Mouse (Mus musculus) spleen, postnatal 14 days (tissue): ENCODE results near the gene Fam193b.

Experiments
- DNase-seq, 2 experiments: peaks; one replicate each; pipeline ENCODE4 v3.0.0; 2021 to 2022; ENCODE audit warnings: low spot score in 2 of 2

Fam193b gene

DNA sequence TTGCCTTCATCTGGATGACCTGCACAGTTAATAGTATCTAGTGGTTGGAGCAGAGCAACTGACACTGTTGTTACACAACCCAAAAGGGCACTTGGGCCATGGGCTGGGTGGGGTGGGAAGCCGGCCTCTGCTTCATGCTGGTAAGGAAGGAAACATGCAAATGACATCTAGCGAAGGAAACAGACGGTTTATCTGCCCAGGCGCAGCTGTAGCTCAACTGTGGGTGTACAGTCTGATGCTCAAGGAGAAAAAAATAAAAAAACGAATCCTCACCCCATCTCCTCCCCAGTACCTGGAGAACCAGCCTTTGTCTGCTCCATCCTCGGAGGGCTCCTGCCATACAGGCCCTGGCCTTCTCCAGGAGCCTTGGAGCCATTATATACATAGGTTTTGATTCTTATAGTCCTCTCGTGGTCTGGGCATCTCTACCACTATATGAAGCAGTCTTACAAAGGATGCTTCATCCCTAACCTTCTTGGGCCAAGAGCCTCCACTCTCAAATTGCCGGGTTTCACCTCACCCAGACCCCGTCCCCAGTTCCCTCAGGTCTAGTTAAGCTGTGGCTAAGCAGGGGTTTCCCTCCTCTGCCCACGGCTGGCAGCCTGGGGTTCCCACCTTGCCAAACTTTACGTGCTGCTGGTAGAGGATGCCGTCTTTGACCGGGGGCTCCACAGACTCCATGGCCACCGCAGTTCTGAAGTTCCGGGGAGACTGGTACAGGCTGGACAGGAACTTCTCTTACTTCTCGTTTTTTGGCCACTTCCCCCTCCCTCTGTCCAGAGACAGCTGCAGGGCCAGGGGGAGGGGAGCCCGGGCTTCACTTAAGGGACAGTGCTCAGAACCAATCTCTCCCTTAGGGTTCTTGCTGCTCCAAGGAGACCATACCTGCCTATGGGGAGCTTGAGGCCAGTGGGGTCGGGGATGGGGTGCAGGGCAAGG lies 42.8 kb downstream of the Fam193b start:
- DNase-seq: peak in 1 of 2 experiments; percentile 49

DNA sequence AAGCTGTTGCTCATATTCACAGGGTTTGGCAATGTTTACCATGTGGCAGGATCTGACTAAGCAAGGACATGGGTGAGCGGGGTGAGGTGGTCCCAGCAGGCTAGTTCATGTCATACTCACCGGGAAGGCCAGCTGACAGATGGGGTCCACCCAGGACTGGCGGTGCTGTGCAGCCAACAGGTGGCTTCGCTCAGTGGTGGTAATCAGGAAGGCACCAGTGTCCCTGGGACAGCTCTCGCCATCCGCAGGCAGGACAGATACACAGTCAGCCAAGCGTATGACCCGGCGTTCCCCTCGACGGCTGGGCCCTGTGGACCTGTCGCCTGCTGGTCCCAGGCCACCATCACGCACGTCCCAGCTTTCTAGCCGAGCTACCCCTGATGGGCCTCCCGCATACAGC lies 43.7 kb downstream of the Fam193b start:
- DNase-seq: peak in 1 of 2 experiments; percentile 20

DNA sequence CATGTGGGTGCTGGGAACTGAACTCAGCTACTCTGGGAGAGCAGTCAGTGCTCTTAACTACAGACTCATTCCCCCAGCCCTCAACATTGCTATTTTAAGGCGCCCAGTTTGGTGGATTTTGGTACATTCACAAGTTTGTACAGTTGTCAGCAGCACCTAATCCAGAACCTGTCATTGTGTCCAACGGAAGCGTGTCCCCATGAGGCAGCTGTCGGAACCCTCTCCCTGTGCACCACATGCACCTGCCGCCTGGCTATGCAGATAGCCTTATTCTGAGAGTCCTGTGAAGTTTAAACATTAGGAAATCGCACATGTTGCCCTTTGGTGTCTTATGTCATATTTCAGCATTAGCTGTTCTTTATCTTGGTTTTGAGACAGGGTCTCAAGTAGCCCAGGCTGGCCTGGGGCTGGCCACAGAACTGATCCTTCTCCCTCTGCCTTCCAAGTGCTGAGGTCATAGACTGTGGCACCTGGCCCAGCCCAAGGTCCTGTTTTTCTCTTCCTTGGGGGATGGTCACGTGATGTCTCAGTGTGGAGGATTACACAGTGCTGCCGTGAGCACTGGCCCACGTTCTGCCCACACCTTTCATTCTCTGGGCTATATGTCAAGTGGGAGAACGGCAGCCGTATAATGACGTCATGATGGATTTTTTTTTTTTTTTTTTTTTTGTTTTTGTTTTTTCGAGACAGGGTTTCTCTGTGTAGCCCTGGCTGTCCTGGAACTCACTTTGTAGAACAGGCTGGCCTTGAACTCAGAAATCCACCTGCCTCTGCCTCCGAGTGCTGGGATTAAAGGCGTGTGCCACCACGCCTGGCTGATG lies 45.0 kb downstream of the Fam193b start:
- DNase-seq: no peak

DNA sequence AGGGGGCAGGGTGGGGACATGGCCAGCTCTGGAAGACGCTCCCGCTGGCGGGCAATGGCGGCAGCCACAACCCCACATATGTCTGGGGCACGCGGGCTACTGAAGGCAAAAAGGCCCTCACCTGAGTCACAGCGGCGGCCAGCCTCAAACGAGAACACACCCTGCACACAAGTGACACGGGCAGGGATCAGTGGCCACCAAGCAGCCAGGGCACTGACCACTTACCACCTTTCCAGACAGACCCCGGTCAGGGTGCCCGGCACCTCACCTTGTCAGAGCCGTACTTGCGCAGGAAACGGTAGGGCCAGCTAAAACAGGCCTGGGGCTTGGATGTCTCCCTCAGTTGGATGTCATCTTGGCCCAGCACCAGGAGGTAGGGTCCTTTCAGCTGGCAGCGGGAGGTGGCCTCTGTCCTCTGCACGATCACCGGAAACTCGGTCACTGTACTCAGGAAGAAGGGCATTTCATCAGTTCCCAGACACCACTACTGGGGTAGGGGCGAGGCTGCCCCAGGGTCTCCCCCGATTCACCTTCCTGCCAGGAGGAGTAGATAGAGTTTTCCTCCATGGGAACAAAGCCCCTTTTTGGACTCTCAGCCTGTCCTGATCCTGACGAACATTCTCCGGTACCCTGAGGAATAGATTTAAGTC lies 46.8 kb downstream of the Fam193b start:
- no peak for DNase-seq

DNA sequence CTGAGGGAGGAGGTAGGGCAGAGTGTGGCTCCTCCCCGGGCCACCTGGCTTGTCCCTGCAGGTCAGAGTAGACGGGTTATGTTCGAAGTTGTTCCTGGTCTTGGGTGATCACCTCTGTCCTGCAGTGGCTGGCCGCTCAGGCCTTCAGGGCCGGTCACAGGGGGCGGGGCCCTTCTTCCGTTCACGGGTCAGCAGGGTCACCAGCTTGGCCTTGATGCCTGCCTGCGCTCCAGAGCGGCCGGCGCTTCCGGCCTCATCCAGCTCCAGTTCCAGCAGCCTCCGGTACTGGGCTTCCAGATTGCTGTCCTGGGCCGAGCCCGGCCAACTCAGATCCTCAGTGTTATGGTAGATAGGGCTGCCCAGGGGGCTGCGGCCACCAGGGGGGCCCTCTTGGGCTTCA lies 47.6 kb downstream of the Fam193b start:
- DNase-seq: no peak

DNA sequence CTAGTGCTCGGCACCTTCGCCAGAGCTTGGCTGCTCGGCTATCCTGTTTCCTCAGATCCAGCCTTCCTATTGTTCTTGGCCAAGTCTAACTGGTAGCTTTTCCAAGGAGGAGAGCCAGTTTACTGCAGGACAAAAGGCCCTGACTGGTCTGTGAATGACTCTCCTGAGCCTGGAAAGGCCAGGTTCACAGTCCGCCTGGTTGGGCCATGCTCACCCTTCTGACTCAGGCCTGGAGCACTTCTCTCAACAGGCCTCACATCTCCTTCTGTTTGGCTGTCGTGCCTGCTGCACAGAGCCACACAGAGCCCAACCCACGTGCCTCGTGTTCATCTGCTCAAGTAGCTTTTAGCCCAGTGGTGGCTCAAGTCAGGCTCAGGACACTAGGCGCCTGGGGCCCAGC lies 48.2 kb downstream of the Fam193b start:
- no peak for DNase-seq

DNA sequence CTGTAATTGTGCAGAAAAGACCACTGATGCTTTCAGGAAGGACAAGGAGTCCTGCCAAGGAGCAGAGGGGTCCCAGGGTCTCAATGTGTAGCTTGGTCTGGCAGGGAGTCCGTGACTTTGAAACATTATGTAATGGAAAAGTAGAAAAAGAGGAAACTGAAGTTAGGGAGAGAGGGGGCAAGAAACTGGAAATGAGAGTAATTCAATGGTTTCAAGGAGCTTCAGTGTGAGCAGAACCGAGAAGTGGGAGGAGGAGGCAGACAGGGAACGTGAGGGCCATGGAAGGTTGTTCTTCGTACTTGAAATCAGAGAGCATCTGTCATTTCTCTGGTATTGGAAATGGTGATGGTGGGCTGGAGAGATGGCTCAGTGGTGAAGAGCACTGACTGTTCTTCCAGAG lies 51.3 kb downstream of the Fam193b start:
- DNase-seq: no peak

DNA sequence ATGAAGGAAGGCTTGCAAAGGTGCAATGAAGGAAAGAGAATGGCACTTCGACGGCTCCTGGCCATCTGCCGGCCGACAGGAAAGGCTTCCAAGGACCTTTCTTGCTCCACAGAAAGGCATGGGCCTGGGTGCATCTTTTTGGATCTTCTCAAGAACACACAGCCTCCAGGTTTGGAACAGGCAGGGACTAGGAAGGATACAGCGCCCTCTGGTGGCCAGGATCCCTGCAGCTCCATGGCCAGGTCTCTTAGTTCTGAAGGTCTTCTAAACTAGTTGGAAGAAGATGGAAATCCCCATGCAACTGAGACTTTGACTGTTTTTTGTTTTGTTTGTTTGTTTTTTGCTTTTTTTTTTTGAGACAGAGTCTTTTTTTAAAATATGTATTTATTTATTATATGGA lies 54.0 kb downstream of the Fam193b start:
- peak; percentile 69 to 84 for DNase-seq

DNA sequence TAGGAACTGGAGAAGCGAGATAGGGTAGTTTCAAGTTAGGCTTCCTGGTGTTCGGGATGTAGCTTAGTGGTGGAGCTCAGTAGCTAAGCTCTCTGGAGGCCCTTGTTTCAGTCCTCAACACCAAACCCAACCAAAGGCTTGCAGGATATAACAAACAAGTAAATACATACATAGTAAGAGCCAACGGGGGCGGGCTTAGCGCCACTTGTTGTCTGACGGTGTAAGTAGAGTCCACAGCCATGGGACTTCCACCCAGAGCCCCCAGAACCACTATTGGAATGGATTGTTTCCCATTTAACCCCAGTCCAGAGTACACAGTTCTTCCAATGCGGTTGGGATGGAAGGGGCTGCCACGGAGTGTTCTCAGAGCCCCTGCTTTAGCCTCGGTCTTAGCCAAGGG lies 57.1 kb downstream of the Fam193b start:
- DNase-seq: no peak

DNA sequence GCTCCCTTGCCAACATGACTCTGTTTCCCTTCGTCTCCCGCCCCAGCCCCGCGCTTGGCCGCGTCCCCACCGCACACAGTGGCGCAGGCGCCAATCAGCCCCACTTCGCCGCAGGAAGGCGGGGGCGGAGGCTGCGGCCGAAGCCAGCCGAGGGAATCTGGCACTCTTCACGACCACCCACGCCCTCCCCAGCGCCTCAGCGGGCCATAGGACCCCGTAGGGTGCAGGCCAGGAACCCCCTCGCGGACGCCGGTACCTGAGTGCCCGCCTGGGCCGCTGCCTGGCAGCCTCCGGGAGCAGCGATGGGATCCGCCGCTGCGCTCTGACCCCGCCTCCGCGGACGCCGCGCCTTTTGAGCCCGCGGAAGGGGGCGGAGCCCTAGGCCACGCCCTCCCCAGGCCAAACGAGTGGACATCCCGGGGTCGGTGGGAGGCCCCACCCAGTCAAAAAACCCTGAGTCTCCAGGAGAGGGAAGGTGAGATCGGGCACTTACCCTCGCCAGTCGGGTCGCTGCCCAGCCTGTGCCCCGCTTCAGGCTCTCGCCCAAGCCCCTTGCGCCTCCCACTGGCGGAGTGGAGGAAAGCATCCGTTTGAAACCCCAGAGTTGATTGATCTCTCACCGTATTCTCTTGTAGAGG lies 57.7 kb downstream of the Fam193b start, which contains the start of gene Pdlim7:
TSS of gene Pdlim7 (minus strand) at position 566 of the 638 bp plus-strand sequence.
- peak; percentile 73 to 76 for DNase-seq

DNA sequence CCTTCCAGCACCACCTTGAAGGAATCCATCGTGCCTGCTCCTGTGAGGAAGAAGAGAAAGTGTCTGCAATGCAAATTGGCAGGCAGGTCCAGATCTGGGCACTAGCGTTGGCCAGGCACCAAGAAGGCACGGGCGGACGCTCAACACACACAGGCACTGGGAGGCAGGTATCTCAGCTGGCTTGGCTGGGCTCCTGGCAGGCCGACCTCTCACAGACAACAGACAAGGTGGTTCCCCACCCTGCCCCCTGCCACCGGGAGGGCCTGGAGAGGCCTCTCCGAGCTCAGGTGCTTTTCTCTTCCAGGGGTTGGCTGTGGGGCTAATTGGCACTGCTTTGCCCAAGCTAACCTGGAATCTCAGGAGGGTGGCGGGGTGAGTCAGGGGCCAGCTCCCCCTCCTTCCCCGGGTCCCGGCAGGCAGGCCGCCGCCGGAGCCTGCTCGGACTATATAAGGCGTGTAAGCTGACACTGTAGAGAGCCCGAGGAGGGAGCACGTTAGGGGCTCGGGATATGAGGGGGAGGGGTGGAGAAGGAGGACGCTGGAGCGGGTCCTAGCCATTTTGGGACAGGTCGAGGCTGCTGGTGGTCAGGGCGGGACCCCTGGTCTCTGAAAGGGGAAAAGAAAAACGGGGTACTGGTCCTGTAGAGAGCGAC lies 58.4 kb downstream of the Fam193b start:
- peak in 1 of 2 experiments; percentile 20 for DNase-seq

DNA sequence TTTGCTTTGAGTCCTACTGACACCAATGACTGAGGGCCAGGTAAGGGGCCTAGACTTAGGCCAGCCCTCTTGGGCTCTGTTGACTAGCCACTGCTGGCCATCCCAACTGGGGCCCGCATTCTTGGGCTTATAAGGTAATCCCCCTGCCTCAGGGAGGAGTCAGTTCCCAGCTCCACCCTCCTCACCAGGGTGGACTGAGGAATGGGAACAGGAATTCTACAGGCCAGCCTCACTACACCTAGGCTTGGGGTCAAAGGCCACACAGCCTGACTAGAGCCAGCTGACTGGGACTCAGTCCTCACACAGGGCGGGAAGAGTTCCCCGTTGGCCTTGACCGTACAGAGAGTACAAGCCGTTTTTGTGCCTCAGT lies 59.4 kb downstream of the Fam193b start:
- no peak for DNase-seq

DNA sequence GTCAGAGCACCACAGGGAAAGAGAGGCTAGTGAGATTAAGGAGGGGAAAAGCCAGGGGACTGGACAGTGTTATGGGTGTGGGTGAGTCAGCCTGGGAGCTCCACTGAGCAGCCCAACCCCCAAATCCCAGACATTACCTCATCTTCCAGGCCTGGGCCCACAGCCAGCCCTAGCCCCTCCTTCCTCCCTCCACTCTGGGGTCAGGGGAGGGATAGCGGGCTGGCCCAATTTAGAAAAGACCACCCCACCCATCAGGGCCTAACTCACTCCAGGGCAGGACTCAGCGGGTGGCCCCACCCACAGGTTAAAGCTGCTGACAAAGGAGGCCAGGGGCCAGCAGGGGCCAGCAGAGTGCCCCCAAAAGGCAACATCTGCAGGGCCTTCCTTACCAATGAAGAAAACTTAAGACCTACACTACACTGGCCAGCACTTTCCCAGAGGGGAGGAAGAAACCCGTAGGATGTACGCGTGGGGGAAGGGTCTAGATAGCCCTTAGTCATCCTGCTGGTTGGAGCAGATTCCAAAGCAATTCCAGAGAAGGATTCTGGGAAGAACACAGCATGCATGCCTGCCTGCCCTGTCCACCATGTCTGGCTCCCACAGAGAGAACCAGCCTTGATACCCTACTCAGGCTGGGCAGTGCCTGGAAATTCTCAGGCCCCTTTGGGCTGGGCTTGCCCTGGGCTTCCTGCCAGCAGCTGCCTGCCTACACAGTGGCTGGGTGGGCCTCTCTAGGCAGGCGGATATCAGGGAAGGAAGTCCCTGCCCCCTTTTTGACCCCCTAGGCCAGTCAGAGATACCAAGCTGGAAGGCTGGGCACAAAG lies 60.0 kb downstream of the Fam193b start:
- DNase-seq: no peak

DNA sequence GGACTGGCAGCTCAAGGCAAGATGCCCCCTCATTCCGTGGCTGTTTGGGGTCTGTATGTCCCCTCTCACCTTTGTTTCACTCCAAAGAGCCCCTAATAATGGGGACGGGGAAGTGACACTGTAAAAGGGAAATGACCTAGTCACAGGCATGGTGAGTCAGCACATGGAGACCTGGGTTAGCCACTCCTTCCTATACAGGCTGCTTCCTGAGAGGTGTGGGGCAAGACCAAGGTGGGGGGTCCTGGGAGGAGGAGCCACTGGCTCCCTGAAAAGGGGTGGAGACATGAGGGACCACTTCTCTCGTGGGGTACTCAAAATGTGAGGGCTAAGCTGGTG lies 60.6 kb downstream of the Fam193b start:
- DNase-seq: no peak

DNA sequence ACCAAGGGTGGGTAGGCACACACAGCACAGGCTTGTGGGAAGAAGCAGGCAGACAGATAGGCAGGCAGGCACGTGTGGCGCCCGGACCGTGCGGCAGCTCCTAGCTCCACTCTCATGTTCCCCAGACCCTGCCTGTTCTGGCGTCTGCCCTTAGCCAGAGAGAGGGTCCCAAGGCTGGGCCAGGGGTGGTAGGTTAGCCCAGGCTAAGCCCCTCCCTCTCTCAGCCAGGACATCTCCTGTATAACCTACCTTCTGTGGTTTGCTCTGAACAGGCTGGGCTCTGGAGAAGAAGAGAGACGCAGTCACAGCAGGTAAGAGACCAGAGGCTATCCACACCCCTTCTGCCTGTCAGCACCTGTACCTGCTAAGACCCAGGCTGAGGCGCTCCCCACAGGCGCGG lies 62.4 kb downstream of the Fam193b start:
- no peak for DNase-seq

DNA sequence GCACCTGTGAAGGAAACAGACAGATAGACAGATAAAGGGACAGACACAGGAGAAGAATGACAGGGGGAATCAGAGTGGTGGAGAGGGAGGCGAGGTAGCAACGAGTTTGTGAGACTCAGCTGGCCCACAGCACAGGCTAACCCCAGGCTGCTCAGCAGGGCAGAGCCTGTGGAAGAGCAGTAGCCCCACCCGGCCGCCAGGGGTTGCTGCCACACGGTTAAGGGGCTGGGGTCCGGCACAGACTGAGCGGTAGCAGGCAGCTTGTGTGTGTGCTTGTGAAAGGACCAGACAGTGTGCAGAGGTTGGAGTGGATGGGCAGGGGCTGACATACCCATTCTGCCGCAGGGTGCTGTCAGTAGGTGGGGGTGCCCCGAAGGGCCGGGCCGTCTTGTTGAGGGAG lies 63.0 kb downstream of the Fam193b start:
- DNase-seq: no peak

DNA sequence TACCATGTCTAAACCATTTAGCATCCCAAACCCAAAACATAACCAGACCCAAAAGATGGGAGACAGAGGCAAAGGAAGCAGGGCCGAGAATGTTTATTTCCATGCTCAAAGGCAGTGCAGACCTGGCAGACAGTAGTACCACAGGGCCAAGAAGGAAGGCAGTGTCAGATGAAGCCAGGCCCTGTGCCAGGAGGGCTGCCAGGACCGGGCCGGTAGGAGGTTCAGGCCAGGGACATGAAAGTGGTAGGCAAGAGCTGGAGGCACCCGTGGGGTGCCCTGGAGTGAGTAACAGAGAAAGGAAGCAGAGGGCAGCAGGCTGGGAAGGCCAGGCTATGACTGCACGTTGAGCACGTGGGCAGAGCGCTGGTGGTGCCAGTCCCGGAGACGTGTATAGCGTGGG lies 64.2 kb downstream of the Fam193b start:
- DNase-seq: no peak

DNA sequence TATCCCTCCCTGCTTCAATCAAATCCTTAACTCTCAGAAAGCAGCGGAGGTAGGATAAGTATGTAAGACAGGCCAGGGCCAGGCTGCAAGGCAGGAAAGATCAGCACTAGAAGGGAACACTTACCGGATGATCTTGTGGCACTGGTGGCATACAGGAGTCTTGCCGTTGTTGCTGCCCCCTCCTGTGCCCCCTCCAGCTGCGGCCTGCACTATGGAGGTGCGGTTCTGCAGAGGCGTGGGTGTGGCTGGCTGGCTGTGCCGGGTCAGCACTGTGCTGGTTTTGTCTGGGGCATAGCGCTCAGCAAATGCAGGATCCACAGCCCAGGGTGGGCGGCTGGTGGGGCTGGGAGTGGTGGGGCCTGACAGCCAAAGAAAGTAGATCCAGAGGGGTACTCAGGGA lies 65.1 kb downstream of the Fam193b start:
- no peak for DNase-seq

DNA sequence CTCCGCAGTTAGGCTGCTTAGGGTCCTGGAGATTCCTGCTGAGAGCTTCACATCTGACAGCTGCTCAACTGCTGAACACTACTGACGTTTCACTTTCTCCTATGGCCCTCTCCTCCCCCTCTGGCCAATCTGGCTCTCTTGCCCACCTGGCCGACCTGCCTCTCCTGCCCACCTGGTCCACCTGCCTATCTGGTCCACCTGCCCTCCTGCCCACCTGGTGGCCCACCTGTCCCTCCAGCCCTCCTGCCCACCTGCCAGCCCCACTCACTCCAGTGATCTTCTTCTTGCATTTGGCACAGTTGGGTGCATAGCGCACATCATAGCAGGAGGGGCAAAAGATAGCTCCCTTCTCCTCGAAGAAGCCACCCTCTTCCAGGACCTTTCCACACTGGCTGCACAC lies 66.5 kb downstream of the Fam193b start:
- DNase-seq: no peak

DNA sequence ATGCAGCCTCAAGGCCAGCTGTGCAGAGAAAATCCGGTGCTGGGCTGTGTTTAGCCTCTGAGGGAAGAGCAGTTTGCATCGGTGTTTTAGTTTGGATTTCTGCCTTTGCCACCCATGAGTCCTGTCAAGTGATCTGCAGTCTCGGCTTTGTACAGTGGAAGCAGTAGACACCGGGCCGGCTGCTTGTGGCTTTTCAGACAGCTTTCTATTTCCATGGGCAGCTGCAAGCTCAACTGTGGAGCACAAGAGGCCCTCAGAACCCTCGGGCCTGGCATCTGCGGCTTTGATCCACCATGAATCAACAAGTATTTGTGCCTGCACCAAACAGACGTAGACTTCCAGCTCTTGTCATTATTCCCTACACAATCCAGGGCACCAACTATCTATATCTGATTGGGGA lies 68.5 kb downstream of the Fam193b start:
- DNase-seq: no peak

DNA sequence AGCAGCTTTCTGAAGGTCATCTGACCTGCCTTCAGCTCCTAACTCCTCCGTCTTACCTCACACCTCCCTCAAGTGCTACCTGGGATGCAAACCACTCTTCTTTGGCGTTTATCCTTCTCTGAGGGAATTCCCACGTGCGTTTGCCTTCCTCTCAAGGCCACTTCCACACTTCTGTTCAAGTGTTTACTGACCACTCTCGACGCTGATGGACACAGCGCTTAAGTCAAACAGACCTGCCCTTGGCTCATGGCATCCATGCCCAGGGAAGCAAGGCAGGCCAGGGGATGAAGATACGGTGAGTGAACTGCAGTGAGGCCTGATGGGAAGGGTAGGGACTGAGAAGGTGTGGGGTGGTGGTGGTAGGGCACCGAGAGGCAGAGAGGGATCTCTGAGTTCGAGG lies 70.3 kb downstream of the Fam193b start:
- no peak for DNase-seq
